Mouse (Mus musculus) telencephalon, adult 2 months (tissue): Measurements from ENCODE around the gene Paics.
A peak's percentile ranks its signal among the peaks of the same experiment; 100 is the strongest.
"Not testable (repeated sequence)": the region's sequence is repeated elsewhere in the genome, so short reads cannot be mapped to it uniquely, and the experiment has no call there.

Source experiments
- DNase-seq: peaks from one replicate; pipeline ENCODE4 v3.0.0-alpha.2; 2011; ENCODE audit warnings: low read depth, low spot score

The Paics gene

DNA sequence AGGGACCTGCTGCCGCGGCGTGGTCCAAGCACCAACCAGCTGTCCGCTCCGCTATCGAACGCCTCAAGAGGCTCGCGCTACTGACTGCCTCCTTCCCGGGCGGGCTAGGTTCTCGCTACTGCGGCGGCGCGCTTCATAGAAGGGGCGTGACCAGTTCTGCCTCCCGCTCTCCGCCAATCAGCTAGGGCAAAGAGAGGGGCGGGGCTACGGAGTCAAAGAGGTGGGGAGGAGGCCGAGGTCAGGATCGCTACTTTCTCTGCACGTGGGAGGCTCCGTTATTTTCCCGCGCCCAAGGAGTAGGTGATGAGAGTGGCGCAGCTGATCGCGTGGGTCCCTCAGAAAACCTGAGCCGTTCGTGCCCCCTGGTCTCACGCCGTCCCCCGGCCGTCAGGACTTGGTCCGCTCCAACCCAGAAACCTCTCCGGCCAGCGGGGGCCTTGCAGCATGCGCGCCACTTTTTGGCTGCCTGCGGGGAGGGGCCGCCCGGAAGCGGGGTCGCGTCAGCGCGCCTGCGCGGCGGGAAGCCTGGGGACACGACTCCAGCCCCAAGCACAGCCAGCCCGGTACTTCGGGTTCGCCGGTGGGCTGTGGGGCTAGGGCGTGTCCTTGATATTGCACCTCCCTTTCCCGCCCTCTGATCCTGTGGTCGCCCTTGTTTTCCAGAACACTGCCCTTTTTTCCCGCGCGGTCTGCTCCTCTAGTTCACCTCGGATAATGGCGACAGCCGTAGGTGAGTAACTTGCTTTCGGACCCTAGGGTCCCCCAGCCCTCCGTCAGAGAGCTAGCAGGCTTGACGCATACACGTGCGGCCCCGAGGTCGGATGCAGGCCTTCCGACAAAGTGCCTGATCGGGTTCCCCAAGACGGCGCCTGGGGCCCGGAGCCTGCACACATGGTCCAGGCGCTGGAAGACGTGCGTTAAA, at the start of gene Paics, which contains the start of gene Ppat:
Gene Paics, plus strand, starts transcription at position 202 of the 922 bp plus-strand sequence.
Gene Ppat, minus strand, starts transcription at position 473 of the 922 bp plus-strand sequence.
- DNase-seq = peak; percentile 97

DNA sequence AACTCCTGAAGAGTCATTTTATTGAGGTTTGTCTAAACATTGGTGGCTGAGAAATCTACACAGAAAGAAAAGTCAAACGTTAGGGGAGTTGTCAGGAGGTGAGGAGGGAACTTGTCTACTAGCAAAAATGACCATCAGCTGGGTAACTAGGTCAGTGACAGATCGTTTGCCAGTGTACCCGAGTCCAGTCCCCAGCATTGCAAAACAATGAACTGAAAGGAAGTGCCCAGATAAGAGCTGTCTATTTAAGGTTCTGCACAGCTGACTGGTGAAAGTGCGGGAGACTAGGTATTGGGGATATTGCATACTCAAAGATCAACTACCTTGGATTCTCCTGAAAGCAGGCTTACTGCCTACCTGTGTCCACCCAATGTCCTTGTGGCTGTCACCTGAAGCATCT, 49.0 kb upstream of the Paics start:
- no peak for DNase-seq

DNA sequence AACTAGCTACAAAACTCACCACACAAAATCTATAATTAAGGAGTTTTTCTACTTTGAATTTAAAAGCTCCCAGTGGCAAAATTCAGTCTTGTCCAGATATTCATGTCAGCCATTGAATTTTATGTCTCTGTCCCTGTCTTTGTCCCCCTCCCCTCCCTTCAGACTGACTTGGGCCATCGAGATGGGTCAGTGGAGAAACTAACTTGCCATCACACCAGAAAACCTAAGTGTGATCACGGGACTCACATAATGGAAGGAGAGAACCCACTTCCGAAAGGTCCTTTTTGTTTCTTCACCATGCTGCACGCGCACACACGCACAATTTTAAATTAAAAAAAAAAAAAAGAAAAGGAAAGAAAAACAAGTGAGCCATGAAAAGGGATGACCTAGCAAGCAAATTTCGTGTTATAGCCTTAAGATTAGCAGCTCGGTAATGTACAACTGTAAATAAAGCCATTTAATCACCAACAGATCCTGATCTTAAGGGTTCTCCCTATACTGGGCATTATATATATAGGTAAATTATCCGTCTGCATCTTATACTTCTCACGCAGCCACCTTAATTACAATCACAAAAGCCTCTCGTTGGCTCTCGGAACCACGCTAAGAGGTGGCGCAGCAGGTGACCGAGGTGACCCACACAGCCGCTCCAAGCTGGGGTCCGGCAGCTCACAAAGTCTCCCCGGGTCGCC, 46.2 kb upstream of the Paics start:
- no peak for DNase-seq

DNA sequence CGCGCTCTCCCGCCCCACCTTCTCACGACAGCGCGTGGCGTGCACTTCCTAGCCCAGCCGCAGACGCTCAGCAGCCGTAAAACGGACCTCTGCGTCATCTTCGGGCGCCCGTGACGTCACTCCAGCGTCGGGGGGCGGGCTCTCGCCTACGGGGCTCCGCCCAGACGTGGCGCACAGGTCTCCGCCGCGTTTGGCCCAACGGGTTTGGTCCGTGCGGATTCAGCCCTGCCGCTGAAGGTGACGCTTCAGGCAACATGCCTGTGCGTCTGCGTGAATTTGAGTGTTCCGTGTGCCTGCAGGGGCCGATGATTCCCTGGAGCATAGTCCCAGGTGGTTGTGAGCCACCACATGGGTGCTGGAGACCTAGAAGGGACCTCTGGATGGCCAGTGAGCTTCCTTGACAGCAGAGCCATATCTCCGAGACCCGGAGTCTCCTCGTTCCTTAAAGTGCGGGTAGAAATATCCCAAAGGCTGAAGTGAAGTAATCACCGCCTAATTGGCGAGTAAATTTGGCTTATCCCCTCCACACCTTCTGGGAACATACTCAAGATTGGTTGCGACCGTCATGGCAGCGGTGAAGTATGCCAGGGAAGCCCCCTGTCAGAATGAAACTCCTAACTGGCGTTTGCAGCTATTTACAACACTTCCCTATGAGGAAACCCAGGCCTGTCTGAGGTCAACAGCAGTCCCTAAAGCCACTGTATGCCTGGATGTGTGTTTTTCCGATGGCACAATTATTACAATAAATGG, 45.5 kb upstream of the Paics start, which contains the start of gene Aasdh:
Gene Aasdh, minus strand, starts transcription at position 110 of the 750 bp plus-strand sequence.
- DNase-seq = peak; percentile 92

DNA sequence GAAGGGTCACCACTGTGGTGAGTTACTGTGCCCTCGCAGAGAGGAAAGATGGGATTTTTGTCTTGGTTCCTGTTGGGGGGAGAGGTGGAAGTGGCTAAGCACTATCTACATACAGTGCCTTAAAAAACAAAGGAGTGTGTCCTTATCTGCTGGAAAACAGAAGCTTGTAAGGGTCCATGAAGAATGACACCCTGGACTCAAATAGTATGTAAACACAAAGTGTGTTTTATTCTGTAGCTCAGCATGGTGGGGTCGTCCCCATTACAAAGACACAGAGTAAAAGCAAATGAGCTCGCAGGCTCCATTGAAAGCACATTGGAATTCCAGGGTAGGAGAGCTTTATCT, 45.0 kb upstream of the Paics start:
- no peak for DNase-seq

DNA sequence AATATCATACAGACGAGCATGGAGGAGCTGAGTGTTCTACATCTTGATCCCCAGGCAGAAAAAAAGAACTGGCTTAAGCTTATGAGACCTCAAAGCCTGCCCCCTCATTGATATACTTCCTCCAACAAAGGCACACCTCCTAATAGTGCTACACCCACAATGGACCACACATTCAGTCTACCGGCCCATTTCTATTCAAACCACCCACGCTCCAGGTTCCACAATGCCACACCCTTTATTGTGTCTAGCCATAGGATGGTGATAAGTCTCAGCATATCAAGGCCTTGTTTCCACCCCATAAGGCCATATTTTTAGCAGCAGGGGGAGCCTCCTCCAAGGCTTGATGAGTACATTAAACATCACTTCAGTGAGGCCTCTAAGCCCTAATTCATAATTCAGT, 40.3 kb upstream of the Paics start:
- no peak for DNase-seq

DNA sequence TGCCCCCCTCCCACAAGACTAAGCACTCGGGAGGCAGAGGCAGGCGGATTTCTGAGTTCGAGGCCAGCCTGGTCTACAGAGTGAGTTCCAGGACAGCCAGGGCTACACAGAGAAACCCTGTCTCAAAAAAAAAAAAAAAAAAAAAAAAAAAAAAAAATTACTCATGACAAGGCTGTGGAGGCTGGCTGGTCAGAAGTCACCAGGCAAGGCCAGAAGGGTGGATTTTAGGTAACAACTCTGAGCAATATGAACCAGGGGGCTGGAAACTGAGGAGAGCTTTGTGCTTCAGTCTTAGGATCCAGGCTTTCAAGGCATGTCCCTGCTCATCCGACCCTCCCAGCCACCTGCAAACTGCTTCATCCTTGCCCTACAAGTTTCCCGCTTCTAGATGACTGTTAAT, 38.6 kb upstream of the Paics start:
- DNase-seq = not testable (repeated sequence)

DNA sequence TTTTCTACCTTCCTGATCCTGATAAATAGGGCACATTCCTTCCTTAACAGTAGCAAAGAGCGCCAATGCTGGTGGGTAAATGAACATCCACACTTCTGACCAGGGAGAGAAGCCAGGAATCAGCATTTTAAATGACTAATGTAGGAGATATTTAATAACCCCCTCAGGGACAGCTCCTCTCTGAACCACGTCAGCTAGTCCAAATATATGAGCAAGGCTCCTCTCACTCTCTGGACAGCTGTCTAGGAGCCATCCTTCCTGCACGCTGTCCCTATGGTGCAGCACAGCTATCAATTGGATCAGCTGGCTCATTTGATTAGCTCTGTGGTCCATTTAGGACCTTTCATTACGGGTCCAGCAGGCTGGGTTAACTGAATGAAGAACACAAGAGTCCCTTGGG, 28.3 kb upstream of the Paics start:
- DNase-seq = no peak

DNA sequence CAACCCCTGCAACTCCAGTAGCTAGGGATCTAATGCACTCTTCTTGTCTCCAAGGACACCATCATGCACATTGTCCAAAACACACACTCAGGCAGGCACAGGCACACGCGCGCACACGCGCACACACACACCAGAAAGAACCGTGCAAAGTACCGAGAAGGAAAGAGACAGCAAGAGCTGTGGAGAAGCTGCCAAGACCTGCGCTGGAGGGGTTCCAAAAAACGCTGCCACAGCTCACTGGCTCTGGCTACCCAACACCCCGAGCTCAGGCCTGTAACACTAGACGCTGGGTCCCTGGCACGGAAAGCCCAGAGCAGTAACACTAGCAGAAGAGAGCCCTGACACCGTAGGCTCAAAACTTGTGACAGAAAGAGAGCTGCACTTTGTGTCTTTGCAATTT, 27.7 kb upstream of the Paics start:
- DNase-seq = no peak

DNA sequence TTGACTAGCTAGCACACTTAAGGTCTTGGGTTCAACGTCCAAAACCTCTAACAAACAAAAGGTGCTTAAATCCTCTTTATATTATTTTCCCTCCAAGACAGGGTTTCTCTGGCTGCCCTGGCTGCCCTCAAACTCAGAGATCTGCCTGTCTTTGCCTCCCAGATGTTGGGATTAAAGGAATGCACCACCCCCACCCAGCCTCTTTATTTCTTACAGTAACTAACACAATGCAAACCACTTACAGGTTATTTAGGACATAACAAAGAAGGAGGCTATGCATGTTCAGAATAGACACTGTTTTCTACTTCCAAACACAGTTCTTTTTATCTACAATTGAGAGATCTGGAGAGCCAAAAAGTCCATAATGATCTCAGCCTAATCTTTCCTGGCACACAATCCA, 26.8 kb upstream of the Paics start:
- no peak for DNase-seq

DNA sequence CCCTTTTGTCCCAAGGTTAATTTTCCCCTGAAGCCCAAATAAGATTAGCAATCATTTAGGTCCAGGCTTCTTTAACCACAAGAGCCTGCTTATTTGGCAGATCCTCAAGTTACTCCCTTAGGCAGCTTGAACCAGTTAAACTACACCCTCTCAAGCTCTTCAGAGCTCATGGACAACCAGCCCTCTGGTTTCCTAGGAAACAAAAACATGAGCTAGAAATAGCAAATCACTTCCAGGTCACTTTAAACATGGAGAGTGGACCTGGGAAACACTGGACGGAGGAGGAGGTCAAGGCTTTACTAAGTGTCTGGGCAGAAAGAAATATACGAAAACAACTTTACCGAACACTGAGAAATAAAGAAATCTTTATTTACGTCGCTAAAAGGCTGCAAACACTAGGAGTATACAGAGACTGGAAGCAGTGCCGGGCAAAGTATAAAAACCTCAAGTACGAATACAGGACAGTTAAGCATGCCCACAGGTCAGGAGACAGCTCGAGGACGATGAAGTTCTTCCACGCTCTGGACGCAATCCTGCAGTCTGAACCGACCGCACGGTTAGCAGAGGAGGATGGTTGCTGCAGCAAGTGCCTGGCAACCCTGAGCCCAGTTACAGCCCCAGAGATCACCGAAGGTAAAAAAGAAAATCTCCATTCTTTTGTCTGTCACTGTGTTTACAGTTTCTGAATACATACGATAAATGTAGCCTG, 22.8 kb upstream of the Paics start:
- peak; percentile 64 for DNase-seq

DNA sequence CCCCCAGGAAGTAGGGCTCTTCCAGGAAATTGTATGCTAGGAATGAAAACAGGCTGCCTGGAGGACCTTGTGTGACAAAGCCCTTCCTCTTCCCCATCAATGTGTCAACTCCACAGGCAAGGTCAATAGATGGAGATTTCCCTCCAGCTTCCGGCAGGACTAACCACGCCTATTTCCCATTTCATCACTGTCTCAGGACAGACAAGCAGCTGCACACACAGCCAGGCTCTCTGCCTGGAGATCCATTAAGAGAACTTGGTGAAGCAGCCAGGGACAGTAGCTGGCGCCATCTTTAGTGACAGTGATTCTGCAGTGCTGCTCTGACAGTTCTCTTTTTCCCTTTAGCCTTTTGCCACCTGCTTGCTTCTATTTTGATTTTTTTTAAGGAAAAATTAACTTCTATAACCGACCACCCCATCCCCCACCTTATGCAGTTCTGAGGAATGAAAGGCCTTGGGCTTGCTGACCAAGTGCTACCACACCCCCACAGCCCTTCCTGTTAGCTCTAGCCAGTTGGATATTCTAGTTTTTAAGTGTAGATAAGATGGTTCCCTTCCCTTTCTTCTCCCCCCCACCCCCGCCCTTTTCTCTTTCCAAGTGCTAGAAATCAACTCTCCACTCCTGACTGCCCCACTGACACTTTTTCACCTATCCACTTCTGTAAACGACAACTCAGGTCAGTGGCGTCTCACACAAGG, 21.8 kb upstream of the Paics start:
- DNase-seq = no peak

DNA sequence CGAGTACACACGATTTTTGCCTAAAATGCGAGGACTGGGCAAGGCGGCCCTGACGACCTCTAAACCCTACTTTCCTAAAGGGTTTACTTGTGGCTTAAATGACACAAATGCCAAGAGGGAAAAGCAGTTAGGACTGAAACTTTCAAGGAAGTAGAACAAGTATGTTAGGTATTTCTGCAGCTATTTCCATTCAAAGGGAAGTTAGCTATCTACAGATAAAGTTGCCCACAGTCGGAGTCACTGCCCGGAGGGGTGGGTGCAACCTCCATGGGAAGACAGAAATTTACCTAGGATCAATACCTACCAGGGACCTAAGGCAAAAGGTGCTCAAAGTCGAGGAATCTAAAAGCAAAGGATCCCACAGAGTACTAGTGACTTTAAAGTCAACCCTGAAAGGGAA, 11.4 kb upstream of the Paics start:
- DNase-seq = no peak

DNA sequence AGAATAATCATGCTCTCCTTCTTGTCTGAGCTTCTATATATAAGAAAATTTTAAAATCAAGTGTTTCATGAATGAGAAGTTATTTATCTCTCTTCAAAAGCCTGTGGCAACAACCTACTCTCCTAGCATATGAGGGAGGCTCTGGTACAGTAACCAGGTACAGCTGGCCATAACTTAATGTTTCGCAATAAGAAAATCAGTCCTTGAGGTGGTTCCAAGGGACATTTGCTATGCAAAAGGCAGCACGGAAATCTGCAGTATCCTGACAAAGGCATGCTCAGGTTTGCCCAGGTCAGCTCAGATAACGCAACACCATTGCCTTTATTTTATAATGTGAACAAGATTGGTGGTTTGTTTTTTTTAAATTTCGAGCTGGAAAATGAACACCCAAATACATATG, 9.1 kb upstream of the Paics start:
- no peak for DNase-seq

DNA sequence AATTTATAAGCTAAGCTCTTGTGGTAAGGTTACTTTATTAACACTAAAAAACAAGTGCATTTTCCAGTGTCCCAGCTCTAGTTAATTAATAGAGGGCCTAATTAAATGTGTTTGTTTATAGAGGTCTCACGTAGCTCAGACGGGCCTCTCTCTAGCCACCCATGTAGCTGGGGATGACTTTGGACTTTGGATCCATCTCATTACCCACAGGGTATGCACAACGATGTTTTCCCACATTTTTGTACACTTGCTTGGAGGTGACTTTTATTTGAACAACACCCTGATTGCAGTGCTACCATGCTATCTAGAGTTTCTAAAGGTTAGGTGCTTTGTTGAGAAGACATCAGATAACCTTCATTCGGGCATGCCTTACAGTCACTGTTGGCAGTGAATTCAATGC, 8.6 kb upstream of the Paics start:
- no peak for DNase-seq

DNA sequence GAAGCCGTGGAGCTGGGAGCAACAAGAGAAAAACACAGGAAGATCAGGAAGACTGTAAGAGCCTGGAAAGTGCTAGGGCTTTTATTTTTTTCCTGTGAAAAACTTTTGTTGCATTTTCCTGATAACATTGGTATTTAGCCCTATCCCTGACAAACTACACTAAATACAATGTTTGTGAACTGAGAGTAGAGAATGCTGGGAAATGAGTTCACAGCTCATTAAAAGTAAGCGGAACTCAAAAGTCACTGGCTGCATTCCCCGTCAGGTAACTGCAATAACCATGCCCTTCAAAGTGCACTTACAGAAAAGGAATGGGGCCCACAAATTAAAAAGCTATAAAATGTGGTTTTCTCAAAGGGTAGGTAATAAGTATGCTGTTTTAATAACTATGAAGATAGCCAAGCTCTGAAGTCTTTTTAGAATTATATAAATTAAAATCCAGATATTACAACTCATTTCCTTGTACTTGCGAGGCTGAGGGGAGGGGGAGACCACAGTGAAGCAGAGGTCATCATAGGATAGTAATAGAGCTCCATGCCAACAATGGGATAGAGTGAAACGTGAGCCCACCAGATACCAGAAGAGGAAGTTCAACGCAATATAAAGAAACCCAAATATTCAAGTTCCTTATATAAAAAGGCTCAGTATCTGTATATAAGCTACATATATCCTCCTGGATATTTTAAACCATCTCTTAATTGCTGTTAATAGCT, 6.0 kb upstream of the Paics start:
- no peak for DNase-seq

DNA sequence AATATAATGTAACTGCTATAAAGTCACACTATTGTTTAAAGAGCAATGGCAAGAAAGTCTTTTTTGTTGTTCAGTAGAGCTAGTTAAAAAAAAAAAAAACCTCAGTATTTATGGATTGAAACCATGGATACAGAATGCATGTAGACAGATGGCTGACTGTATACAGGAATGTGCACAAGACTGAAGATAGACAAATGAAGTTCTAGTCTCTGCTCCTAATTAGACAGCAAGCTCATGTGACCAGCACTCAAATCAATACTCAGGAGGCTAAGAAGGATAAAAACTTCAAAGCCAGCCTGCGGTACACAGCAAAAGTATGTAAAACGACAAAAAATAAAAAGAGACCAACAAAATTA, 5.5 kb upstream of the Paics start:
- no peak for DNase-seq

DNA sequence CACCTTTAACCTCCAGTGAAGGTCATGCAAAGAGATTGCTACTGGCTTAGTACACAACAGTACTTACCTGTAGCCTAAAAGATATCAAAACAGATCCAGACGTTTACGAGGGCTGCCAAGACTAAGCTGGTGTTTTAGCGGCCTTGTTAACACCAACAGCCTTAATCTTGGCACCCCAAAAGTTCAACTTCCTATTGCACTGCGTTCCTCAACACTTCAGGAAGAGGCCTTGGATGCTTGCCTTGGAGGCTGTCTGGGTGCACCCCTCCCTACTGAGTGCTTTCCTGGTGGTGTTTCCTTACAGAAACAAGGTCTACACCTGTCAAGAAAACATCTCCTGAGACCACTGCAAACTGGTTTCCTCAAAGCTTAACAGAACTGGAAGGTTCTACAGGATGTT, 4.0 kb upstream of the Paics start:
- no peak for DNase-seq

DNA sequence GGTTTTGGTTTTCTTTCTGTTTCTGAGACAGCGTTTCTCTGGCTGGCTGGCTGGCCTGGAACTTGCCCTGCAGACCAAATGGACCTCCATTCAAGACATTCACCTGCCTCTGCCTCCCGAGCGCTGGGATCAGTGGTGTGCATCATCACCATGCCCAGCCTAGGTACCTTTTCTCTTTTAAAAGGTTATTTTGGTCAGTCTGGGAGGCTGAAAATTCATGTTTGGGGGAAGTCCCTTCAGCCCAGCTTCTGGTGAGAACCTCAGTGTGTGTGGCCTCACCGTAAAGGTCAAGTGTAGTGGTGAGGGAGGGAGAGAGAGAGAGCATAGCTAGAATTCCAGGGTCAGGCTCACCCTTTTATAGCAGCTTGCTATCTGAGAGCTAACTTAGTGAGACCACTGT, 3.3 kb upstream of the Paics start:
- no peak for DNase-seq

DNA sequence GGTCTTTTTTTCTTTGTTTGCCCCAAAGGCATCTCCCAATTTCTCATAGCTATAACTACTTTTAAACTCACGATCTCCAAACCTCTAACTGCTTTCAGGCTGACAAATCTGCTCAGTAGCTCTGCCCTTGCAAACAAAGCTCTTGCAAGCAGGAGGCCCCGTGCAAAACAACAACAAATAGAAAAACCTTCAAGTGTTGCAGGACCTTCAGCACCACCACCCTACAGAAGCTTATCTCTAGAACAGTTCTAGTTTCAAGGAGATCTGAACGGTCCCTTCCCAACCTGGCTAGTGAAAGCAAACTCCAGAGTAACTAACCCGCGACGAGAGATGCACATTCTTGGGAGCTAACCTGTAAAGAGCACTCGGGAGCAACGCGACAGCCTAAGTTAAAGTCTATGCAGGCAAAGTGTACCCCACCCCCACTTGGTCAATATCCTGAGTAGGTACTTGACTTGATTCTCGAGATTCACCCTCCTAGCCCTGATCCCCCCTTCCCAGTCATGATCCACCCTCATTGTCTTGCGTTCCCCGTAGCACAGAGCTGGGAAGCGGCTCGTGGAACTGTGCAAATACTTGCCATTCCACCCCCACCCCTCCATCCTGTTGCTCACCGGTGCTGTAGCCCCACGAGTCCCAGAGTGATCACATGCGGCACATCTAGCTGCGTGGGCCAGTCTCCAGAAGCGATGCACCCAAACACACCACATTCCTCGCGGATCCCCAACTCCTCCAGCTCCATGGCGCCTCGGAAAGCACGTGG, 583 bp upstream of the Paics start:
- no peak for DNase-seq
